In genomic region chr5:53104177-53104855, GRCm38 (mm10) we compare ENCODE assay signal across 12 mouse cellular contexts.
A peak's percentile ranks its signal among the peaks of the same experiment; 100 is the strongest.
DNase-seq lines count a peak whose midpoint lies in the region; ATAC-seq lines count a peak whose summit lies in the region.
"Had no signal": no experiment of that assay in that cellular context is flagged by ENCODE, and none has a peak within 500 bp of the region (broad histone marks: within the 10 kb centered on the region; RNA-seq: fewer than 3 reads in every experiment).

No protein-coding gene starts in this region.

- DNase-seq in cerebellum, postnatal 4 days (ENCODE audit: low spot score in 2 of 2): no peak
- peak; percentile 45 for DNase-seq in cerebellum, adult 9-10 months
- peak; percentile 68 for DNase-seq in kidney, adult 18-20 months
- DNase-seq in kidney, postnatal 36 days: peak; percentile 73 to 76
- no peak for DNase-seq in adrenal gland, postnatal 36 days
- DNase-seq: adrenal gland, adult 8-10 months; lung, adult 2 months; spleen, adult 18-20 months; thymus, postnatal 4 days had no signal

- ATAC-seq in cerebellum, adult (ENCODE audit: insufficient number of reproducible peaks, low FRiP score, low TSS enrichment): peak; percentile 27; the same call in 1 of the 2 replicates
- ATAC-seq in monocyte, adult 5-6 weeks (replicated peaks; ENCODE audit: insufficient number of reproducible peaks, low FRiP score, low TSS enrichment, poor library complexity, severe bottlenecking): no peak
- ATAC-seq in erythroid progenitor cell, adult 5-6 weeks (replicated peaks; ENCODE audit: low FRiP score, poor library complexity, severe bottlenecking): no peak

Comparison
In these comparisons a context has a peak if more than half of its experiments do, and no peak if none do; other contexts are left out.
1. DNase-seq: peak in cerebellum, adult 9-10 months (single experiment), kidney, adult 18-20 months (single experiment) and kidney, postnatal 36 days (2 of 2); none in cerebellum, postnatal 4 days (0 of 2) and adrenal gland, postnatal 36 days (0 of 2).